ENCODE assay signal across 8 mouse cellular contexts in the genomic region with DNA sequence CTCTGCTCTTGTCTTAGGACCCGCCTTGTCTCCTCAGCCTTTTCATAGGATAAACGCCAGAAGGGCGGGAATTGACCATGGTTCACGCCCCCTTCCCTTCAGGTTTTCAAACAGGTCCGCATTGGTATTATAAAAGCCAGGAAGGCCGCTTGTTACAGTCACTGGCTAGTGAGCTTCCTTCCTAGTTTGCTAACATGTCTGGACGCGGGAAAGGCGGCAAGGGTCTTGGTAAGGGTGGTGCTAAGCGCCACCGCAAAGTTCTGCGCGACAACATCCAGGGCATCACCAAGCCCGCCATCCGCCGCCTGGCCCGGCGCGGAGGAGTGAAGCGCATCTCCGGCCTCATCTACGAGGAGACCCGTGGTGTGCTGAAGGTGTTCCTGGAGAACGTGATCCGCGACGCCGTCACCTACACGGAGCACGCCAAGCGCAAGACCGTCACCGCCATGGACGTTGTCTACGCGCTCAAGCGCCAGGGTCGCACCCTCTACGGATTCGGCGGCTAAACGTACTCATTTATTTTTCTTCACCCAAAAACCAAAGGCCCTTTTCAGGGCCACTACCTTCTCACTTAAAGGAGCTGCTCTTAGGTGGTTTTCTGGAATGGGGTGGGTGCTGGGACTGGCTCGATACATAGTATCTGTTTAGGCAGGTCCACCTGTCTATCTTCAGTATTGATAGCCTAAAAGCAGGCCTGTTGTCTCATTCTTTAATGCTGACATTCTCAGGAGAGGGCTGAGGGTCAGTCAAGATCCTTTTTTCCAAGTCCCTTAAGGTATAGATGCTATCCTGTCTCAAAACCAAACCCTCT. TPM values are rescaled to one million over a fixed set of nuclear protein-coding genes. Genes with fewer than 3 reads are reported as not detected.
DNase-seq lines count a peak whose midpoint lies in the region; ATAC-seq and TF ChIP-seq lines count a peak whose summit lies in the region.

TSS of gene Hist1h4d (plus strand) at position 191 of the 811 bp plus-strand sequence.

- TF ChIP-seq CTCF in heart, adult 2 months (IDR thresholded peaks at IDR 0.05), result no peak
- no peak for TF ChIP-seq CTCF in midbrain, postnatal 0 days (IDR thresholded peaks at IDR 0.05)

- no peaks in the 10 kb centered on the region for H3K79me2 ChIP-seq in heart, adult 2 months (replicated peaks; ENCODE audit: control insufficient read depth, insufficient read depth, low read length)

- H3K36me3 ChIP-seq in embryonic facial prominence, embryonic 14.5 days (ENCODE audit: control insufficient read depth, insufficient read depth, low read length), result no peaks in the 10 kb centered on the region
- H3K36me3 ChIP-seq in heart, adult 2 months (ENCODE audit: control insufficient read depth, insufficient read depth, low read length), result peaks cover 4% of the 10 kb centered on the region; the same call in 1 of the 2 replicates
- H3K36me3 ChIP-seq in limb, embryonic 14.5 days (ENCODE audit: control insufficient read depth, insufficient read depth, low read length), result no peaks in the 10 kb centered on the region
- H3K36me3 ChIP-seq in midbrain, postnatal 0 days (ENCODE audit: insufficient read depth, low read length), result no peaks in the 10 kb centered on the region

- intact Hi-C loops in heart, adult 2 months (cut with DNase I), result loop anchor here (5.0 to 10.0 kb wide), 4 partner anchors 161 to 1867 kb away; partner anchors contain the start of genes Hist1h1b, Hist1h2ag, Hist1h2ai and Hist1h2an

- no peaks in the 10 kb centered on the region for H3K27me3 ChIP-seq in embryonic facial prominence, embryonic 14.5 days (replicated peaks; ENCODE audit: control insufficient read depth, insufficient read depth, low read length)
- no peaks in the 10 kb centered on the region for H3K27me3 ChIP-seq in heart, adult 2 months (ENCODE audit: control insufficient read depth, insufficient read depth, low read length)
- no peaks in the 10 kb centered on the region for H3K27me3 ChIP-seq in limb, embryonic 14.5 days (ENCODE audit: control insufficient read depth, insufficient read depth, low read length)
- H3K27me3 ChIP-seq in midbrain, postnatal 0 days (ENCODE audit: insufficient read depth, low read length), result no peaks in the 10 kb centered on the region

- peak within 1 kb of the TSS; percentile 83 for H3K4me2 ChIP-seq in embryonic facial prominence, embryonic 14.5 days (ENCODE audit: low read depth, low read length)
- H3K4me2 ChIP-seq in limb, embryonic 14.5 days (replicated peaks; ENCODE audit: low read depth, low read length, severe bottlenecking), result peak within 1 kb of the TSS; percentile 70
- H3K4me2 ChIP-seq in midbrain, postnatal 0 days (ENCODE audit: low read depth, low read length, poor library complexity, severe bottlenecking), result peak within 1 kb of the TSS; percentile 83

- peak; percentile 97 for TF ChIP-seq EP300 in heart, adult 2 months (IDR thresholded peaks at IDR 0.05; ENCODE audit: insufficient read depth, low read depth, low read length)

- H3K4me3 ChIP-seq in embryonic facial prominence, embryonic 14.5 days (ENCODE audit: low read depth, low read length), result peak within 1 kb of the TSS; percentile 45
- H3K4me3 ChIP-seq in heart, adult 2 months, result peak within 1 kb of the TSS; percentile 72
- peak within 1 kb of the TSS; percentile 49 for H3K4me3 ChIP-seq in limb, embryonic 14.5 days (replicated peaks; ENCODE audit: low read length)
- H3K4me3 ChIP-seq in midbrain, postnatal 0 days (ENCODE audit: low read depth, low read length), result peak within 1 kb of the TSS; percentile 44

- H3K9me3 ChIP-seq in embryonic facial prominence, embryonic 14.5 days (ENCODE audit: control insufficient read depth, low read length), result no peaks in the 10 kb centered on the region
- no peaks in the 10 kb centered on the region for H3K9me3 ChIP-seq in limb, embryonic 14.5 days (ENCODE audit: control insufficient read depth, low read length)
- no peaks in the 10 kb centered on the region for H3K9me3 ChIP-seq in midbrain, postnatal 0 days (ENCODE audit: low read length)

- H3K9ac ChIP-seq in embryonic facial prominence, embryonic 14.5 days (ENCODE audit: low read depth, low read length), result peak within 1 kb of the TSS; percentile 76
- peak within 1 kb of the TSS; percentile 71 for H3K9ac ChIP-seq in heart, adult 2 months (ENCODE audit: low read depth, low read length)
- H3K9ac ChIP-seq in limb, embryonic 14.5 days (ENCODE audit: low read depth, low read length, severe bottlenecking), result peak within 1 kb of the TSS; percentile 66
- H3K9ac ChIP-seq in midbrain, postnatal 0 days (replicated peaks; ENCODE audit: low read length, poor library complexity, severe bottlenecking), result peak within 1 kb of the TSS; percentile 46

- peak within 1 kb of the TSS; percentile 96 for H3K27ac ChIP-seq in embryonic facial prominence, embryonic 14.5 days (replicated peaks; ENCODE audit: low read depth, low read length)
- peak within 1 kb of the TSS; percentile 24 for H3K27ac ChIP-seq in heart, adult 2 months
- peak within 1 kb of the TSS; percentile 71 for H3K27ac ChIP-seq in limb, embryonic 14.5 days (replicated peaks; ENCODE audit: low read depth, low read length)
- H3K27ac ChIP-seq in midbrain, postnatal 0 days (ENCODE audit: low read depth, low read length), result peak within 1 kb of the TSS; percentile 59

- peak; percentile 100 for TF ChIP-seq POLR2A in heart, adult 2 months (IDR thresholded peaks at IDR 0.05; ENCODE audit: insufficient read depth, low read depth, low read length)
- peak; percentile 99; the same call in 1 of the 2 replicates for TF ChIP-seq POLR2A in limb, embryonic 14.5 days (IDR thresholded peaks at IDR 0.05; ENCODE audit: borderline replicate concordance, extremely low read depth, insufficient read depth, insufficient read length)

- peaks cover 31% of the 10 kb centered on the region for H3K4me1 ChIP-seq in embryonic facial prominence, embryonic 14.5 days (ENCODE audit: control insufficient read depth, insufficient read depth, low read length)
- H3K4me1 ChIP-seq in heart, adult 2 months (ENCODE audit: control insufficient read depth, insufficient read depth, low read length), result peaks cover 4% of the 10 kb centered on the region
- peaks cover 25% of the 10 kb centered on the region for H3K4me1 ChIP-seq in limb, embryonic 14.5 days (ENCODE audit: control insufficient read depth, insufficient read depth, low read length)
- H3K4me1 ChIP-seq in midbrain, postnatal 0 days (ENCODE audit: insufficient read depth, low read length), result peaks cover 3% of the 10 kb centered on the region; the same call in 1 of the 2 replicates

- WGBS in embryonic facial prominence, embryonic 14.5 days, result 0% methylated on average over 43 of the region's 43 CpGs
- under 1% methylated on average over 43 of the region's 43 CpGs for WGBS in heart, adult 2 months
- under 1% methylated on average over 42 of the region's 43 CpGs for WGBS in limb, embryonic 14.5 days
- WGBS in midbrain, postnatal 0 days, result under 1% methylated on average over 42 of the region's 43 CpGs

- DNase-seq in 3134 (ENCODE audit: extremely low read depth, insufficient read length, low spot score), result peak; percentile 98
- peak; percentile 83 to 96 for DNase-seq in adrenal gland, postnatal 4 days (ENCODE audit: low spot score in 2 of 2)
- DNase-seq in embryonic facial prominence, embryonic 14.5 days (ENCODE audit: low spot score), result peak; percentile 98
- peak; percentile 94 to 96 for DNase-seq in heart, adult 2 months
- DNase-seq in kidney, adult 9 months, result peak; percentile 98
- DNase-seq in limb, embryonic 14.5 days (ENCODE audit: low spot score), result peak; percentile 99
- peak; percentile 99 for DNase-seq in midbrain, postnatal 0 days (ENCODE audit: low spot score)
- DNase-seq in spleen, postnatal 14 days (ENCODE audit: low spot score in 2 of 2), result peak; percentile 89 to 96

- ATAC-seq in embryonic facial prominence, embryonic 14.5 days (ENCODE audit: low read depth), result peak; percentile 90
- peak; percentile 89 for ATAC-seq in limb, embryonic 14.5 days (ENCODE audit: low FRiP score, low read depth)
- peak; percentile 89 for ATAC-seq in midbrain, postnatal 0 days (ENCODE audit: low FRiP score)

RNA-seq across cellular contexts. Expression of gene Hist1h4d, which starts in this region (rescaled TPM):
- 100 to 1,000 TPM; 413 to 478 TPM for total RNA-seq in adrenal gland, postnatal 4 days (2021)
- 74.5 and 84.0 TPM in 2 replicates for polyA plus RNA-seq in embryonic facial prominence, embryonic 14.5 days (2014; fragmentation: Nextera tagmentation; extraction: Ambion mirVana)
- 10 to 100 TPM; 47.3 to 51.7 TPM for total RNA-seq in heart, adult 2 months (2021)
- 1.7 and 2.5 TPM in 2 replicates for polyA plus RNA-seq in heart, adult 2 months (2012; rRNA removed)
- polyA plus RNA-seq in limb, embryonic 14.5 days (2012; rRNA removed), result 9.4 and 9.8 TPM in 2 replicates
- 95.5 and 101 TPM in 2 replicates for polyA plus RNA-seq in limb, embryonic 14.5 days (2014; fragmentation: Nextera tagmentation; extraction: Ambion mirVana)
- 900 and 1,141 TPM in 2 replicates for total RNA-seq in midbrain, postnatal 0 days (2014; rRNA removed)
- 18.0 and 18.8 TPM in 2 replicates for polyA plus RNA-seq in midbrain, postnatal 0 days (2015; fragmentation: Nextera tagmentation; extraction: Ambion mirVana)

Comparison
In these comparisons a context has a peak if more than half of its experiments do, and no peak if none do; other contexts are left out.
1. Peak in every context shown above with its lines: DNase-seq, ATAC-seq, H3K4me3 ChIP-seq and H3K27ac ChIP-seq.
2. RNA of gene Hist1h4d (total RNA-seq): 900 to 1,141 TPM in midbrain, postnatal 0 days and 413 to 478 TPM in adrenal gland, postnatal 4 days; 47.3 to 51.7 TPM in heart, adult 2 months; every median in the first group is over 4 times any median in the second.
3. H3K27ac ChIP-seq: peak in every context shown above with its lines; median percentile 96 in embryonic facial prominence, embryonic 14.5 days; 71 in limb, embryonic 14.5 days; 59 in midbrain, postnatal 0 days; 24 in heart, adult 2 months.